Mouse (Mus musculus) kidney, embryonic 14.5 days (tissue): ENCODE measurements at regions not wholly inside any gene's neighbourhood (a gene's known extent, or its start where the extent isn't known, plus 50 kb on each side); places are given as distances from the start of the nearest gene placed in this dataset.

Experiments used
- ATAC-seq: fragments of 200-750 bp; cut with Nextera tagmentation; 2 replicates; pipeline ENCODE4 v1.8.0; 2017; ENCODE audit warnings: moderate number of reproducible peaks, mild to moderate bottlenecking, moderate TSS enrichment, moderate library complexity; ENCODE audit not compliant: low FRiP score, low TSS enrichment
- H3K27ac ChIP-seq: fragments of 300-500 bp; sonication (generic); 2 replicates; pipeline ENCODE4 v1.5.1; 2014; ENCODE audit warnings: low read depth, mild to moderate bottlenecking, low read length, moderate library complexity, mixed read lengths
- H3K27me3 ChIP-seq: fragments of 300-500 bp; sonication (generic); 2 replicates; pipeline ENCODE4 v1.6.1; 2014; ENCODE audit warnings: mild to moderate bottlenecking, low read length; ENCODE audit not compliant: control insufficient read depth, insufficient read depth
- H3K36me3 ChIP-seq: fragments of 300-500 bp; sonication (generic); 2 replicates; pipeline ENCODE4 v1.6.1; 2014; ENCODE audit warnings: low read length, mixed read lengths; ENCODE audit not compliant: control insufficient read depth, insufficient read depth
- H3K4me1 ChIP-seq: fragments of 300-500 bp; sonication (generic); 2 replicates; pipeline ENCODE4 v1.6.1; 2014; ENCODE audit warnings: low read length, mixed read lengths; ENCODE audit not compliant: control insufficient read depth, insufficient read depth
- H3K4me2 ChIP-seq: fragments of 300-500 bp; sonication (generic); replicated peaks from 2 replicates; pipeline ENCODE4 v1.6.1; 2014; ENCODE audit warnings: low read depth, mild to moderate bottlenecking, low read length
- H3K4me3 ChIP-seq: fragments of 300-500 bp; sonication (generic); 2 replicates; pipeline ENCODE4 v1.5.1; 2014; ENCODE audit warnings: mild to moderate bottlenecking, low read length
- H3K9ac ChIP-seq: fragments of 300-500 bp; sonication (generic); 2 replicates; pipeline ENCODE4 v1.6.1; 2014; ENCODE audit warnings: low read depth, mild to moderate bottlenecking, low read length, moderate library complexity
- H3K9me3 ChIP-seq: fragments of 300-500 bp; sonication (generic); 2 replicates; pipeline ENCODE4 v1.6.1; 2016; ENCODE audit warnings: low read length; ENCODE audit not compliant: control insufficient read depth
- WGBS: fragments of 180-500 bp; shearing (Covaris S2); extraction: QIAGEN DNeasy Blood & Tissue Kit; methylation state at CpG from one replicate; pipeline ENCODE4 v1.1.7; 2014; 5-methylcytosine and 5-hydroxymethylcytosine counted together

DNA sequence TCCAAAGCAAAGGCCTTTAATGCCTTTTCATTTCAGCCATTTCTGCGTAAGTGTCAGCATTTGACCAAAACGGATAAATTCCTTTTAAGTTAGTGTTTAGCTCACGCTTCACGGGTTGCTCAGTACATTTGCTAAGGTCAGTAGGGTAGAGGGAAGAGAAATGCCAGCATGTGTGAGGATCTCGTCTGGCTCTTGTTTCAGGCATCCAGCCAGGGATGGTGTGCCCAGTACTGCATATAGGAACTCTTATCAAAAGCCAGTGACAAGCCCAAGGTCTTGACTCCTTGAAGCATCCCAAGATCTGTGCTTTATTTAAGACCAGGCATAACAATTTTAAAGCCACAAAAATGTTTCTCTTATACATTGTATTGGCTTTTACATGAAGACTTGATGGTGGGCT, 524.8 kb downstream of the Meis1 start:
- ATAC-seq = no peak
- Histone ChIP-seq H3K36me3 (no peaks in the 10 kb centered on the region), H3K4me2 (no peak overlapping the region), H3K4me1 (no peaks in the 10 kb centered on the region; the same call in 1 of the 2 replicates), H3K27ac (no peak overlapping the region), H3K9ac (no peak overlapping the region), H3K9me3 (no peaks in the 10 kb centered on the region), H3K4me3 (no peak overlapping the region), H3K27me3 (no peaks in the 10 kb centered on the region)
- WGBS = 69% methylated on average over 5 of the region's 5 CpGs

DNA sequence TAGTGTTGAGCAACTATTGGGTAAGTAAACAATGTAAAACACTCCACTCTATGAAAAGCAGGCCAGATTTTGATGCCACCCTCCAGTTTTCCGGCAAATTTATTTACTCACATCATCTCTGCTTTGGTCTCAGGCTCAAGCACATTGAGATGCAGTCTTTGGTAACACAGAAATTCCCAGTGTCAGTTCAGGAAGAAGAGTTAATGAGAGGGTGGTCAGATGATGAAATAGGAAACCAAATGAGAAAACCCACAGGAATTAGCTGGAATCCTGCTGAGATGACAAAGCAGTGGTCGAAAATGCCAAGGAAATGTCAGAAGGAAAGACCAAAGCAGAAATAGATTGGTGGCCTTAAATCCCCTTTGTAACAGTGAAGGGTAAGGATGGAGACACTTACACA, 525.7 kb downstream of the Meis1 start:
- no peak overlapping the region for H3K4me2 ChIP-seq
- H3K36me3 ChIP-seq = no peaks in the 10 kb centered on the region
- H3K9ac ChIP-seq = no peak overlapping the region
- no peaks in the 10 kb centered on the region; the same call in 1 of the 2 replicates for H3K4me1 ChIP-seq
- no peaks in the 10 kb centered on the region for H3K27me3 ChIP-seq
- H3K4me3 ChIP-seq = no peak overlapping the region
- ATAC-seq = no peak
- H3K9me3 ChIP-seq = no peaks in the 10 kb centered on the region
- WGBS = 33% methylated on average over 2 of the region's 2 CpGs
- no peak overlapping the region for H3K27ac ChIP-seq

DNA sequence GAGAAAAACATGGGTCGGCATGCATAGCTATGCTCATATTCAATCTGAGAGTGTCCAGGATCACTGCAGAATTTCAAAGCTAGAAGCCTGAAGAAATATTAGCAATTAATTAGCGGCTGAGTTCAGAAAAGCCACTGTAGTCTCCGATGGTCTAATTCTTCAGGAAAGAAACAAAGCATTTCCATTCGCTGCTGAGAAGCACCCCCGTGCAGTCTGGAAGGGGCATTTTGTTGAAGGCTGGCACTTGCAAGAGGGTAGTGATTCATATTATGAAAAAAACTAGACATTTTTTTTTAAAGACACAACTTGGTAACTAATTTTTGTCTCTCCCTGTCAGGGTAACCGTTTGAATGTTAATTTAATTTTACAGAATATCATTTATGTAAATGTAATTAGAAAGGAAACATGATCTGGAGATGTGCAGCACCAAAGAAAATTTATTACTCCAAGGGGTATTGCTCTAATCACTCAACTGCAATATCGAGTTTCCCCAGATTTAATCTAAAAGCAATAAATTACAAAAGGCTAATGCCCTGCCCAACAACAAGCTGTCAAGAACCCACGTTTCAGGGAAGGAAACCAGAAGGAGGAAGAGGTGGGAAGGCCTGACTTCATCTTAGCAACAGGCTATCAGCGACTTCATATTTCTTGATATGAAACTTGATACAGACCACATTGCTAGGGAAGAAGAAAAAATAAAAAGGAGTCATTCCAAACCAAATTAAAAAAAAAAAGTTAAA, 529.1 kb downstream of the Meis1 start:
- H3K4me2 ChIP-seq = no peak overlapping the region
- ATAC-seq = peak; percentile 77
- H3K4me1 ChIP-seq = no peaks in the 10 kb centered on the region; the same call in 1 of the 2 replicates
- H3K36me3 ChIP-seq = no peaks in the 10 kb centered on the region
- no peak overlapping the region for H3K9ac ChIP-seq
- WGBS = 21% methylated on average over 9 of the region's 9 CpGs
- no peak overlapping the region for H3K27ac ChIP-seq
- no peaks in the 10 kb centered on the region for H3K9me3 ChIP-seq
- no peaks in the 10 kb centered on the region for H3K27me3 ChIP-seq
- H3K4me3 ChIP-seq = no peak overlapping the region

DNA sequence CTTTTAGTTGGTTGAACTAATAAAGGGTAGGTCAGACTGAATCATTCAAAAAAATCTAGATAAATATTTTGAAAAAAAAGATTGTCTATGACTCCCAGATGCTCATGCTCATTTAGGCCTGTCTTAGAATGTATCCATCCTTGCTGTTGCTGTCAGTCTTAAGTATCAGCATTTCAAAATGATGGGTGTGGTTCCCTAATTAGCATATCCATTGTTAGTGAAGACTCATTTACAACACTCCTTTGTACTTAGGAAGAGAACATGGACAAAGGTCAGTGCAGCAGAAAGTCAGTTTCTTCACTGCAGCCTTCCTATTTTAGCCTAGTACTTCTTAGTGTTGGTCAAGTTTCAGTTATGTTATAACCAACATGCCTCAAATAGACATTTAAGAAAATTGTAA, 525.2 kb upstream of the Etaa1 start:
- no peaks in the 10 kb centered on the region for H3K27me3 ChIP-seq
- no peak for ATAC-seq

GRCm38 (mm10) chr11:18451271-18451670, 497.6 kb upstream of the Etaa1 start:
- ATAC-seq = no peak
- no peaks in the 10 kb centered on the region for H3K4me1 ChIP-seq
- H3K4me3 ChIP-seq = no peak overlapping the region
- no peak overlapping the region for H3K4me2 ChIP-seq
- no peaks in the 10 kb centered on the region for H3K9me3 ChIP-seq
- no peak overlapping the region for H3K9ac ChIP-seq
- no peaks in the 10 kb centered on the region for H3K36me3 ChIP-seq
- no peak overlapping the region for H3K27ac ChIP-seq
- WGBS = 49% methylated on average over 3 of the region's 3 CpGs
- H3K27me3 ChIP-seq = no peaks in the 10 kb centered on the region

More for the DNA sequence above, 525.2 kb upstream of the Etaa1 start:
- Histone ChIP-seq H3K4me2 (no peak overlapping the region), H3K4me3 (no peak overlapping the region), H3K9me3 (no peaks in the 10 kb centered on the region), H3K36me3 (no peaks in the 10 kb centered on the region), H3K4me1 (no peaks in the 10 kb centered on the region), H3K27ac (no peak overlapping the region), H3K9ac (no peak overlapping the region)

DNA sequence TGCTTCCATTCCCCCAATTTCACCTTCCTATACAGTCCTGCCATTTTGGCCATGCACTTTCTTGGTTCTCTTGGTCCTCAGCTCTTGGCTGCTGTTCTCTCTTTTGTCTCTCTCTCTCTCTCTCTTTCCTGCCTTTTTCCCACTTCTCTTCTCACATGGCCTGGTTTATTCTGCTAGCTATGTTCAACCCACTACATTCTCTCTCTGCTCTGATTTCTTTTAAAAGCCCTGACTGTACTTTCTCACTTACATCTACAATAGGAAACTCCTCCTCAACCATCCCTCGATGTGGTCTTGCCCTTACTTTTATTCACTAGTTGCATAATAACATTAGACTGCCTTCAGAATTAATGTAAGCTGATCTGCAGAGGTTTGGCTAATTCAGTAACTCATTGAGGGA, 495.2 kb upstream of the Etaa1 start:
- no peak for ATAC-seq
- no peak overlapping the region for H3K9ac ChIP-seq

GRCm38 (mm10) chr11:18444600-18444999, 490.9 kb upstream of the Etaa1 start:
- Histone ChIP-seq H3K4me2 (no peak overlapping the region), H3K36me3 (no peaks in the 10 kb centered on the region), H3K9me3 (no peaks in the 10 kb centered on the region), H3K27ac (no peak overlapping the region), H3K9ac (no peak overlapping the region), H3K4me3 (no peak overlapping the region), H3K4me1 (0 out of 2 replicates have a peak, but pooled peaks cover 2% of the 10 kb centered on the region), H3K27me3 (no peaks in the 10 kb centered on the region)
- WGBS = 26% methylated on average over 8 of the region's 8 CpGs
- peak; percentile 75; the same call in 1 of the 2 replicates for ATAC-seq

More for the DNA sequence above, 495.2 kb upstream of the Etaa1 start:
- Histone ChIP-seq H3K27ac (no peak overlapping the region), H3K36me3 (no peaks in the 10 kb centered on the region), H3K4me1 (0 out of 2 replicates have a peak, but pooled peaks cover 2% of the 10 kb centered on the region), H3K4me3 (no peak overlapping the region), H3K4me2 (no peak overlapping the region), H3K27me3 (no peaks in the 10 kb centered on the region), H3K9me3 (no peaks in the 10 kb centered on the region)
- 82% methylated on average over 1 of the region's 1 CpGs for WGBS

- ATAC-seq = peak; percentile 18; the same call in 1 of the 2 replicates
- H3K9me3 ChIP-seq = no peaks in the 10 kb centered on the region
- no peak overlapping the region for H3K4me2 ChIP-seq
- no peak overlapping the region for H3K4me3 ChIP-seq
- 24% methylated on average over 5 of the region's 5 CpGs for WGBS
- no peaks in the 10 kb centered on the region for H3K36me3 ChIP-seq
- no peak overlapping the region for H3K9ac ChIP-seq
- H3K27ac ChIP-seq = peak overlapping the region; percentile 21; the same call in 1 of the 2 replicates
- H3K4me1 ChIP-seq = 0 out of 2 replicates have a peak, but pooled peaks cover 2% of the 10 kb centered on the region
- H3K27me3 ChIP-seq = no peaks in the 10 kb centered on the region
Observed at GRCm38 (mm10) chr11:18444101-18444500, 490.4 kb upstream of the Etaa1 start.

- H3K4me1 ChIP-seq = 0 out of 2 replicates have a peak, but pooled peaks cover 2% of the 10 kb centered on the region
- no peak overlapping the region for H3K9ac ChIP-seq
- H3K27me3 ChIP-seq = no peaks in the 10 kb centered on the region
- no peak for ATAC-seq
- no peaks in the 10 kb centered on the region for H3K36me3 ChIP-seq
- 72% methylated on average over 2 of the region's 2 CpGs for WGBS
- no peak overlapping the region for H3K4me3 ChIP-seq
- H3K9me3 ChIP-seq = no peaks in the 10 kb centered on the region
- H3K27ac ChIP-seq = no peak overlapping the region
- H3K4me2 ChIP-seq = no peak overlapping the region
Observed at GRCm38 (mm10) chr11:18443156-18443555, 489.5 kb upstream of the Etaa1 start.
